Mouse (Mus musculus) kidney, adult 2 months (tissue): ENCODE data around the gene Tnpo3. TPM values are rescaled to one million over a fixed set of nuclear protein-coding genes. Genes with fewer than 3 reads are reported as not detected.
"Not testable (repeated sequence)": the region's sequence is repeated elsewhere in the genome, so short reads cannot be mapped to it uniquely, and the experiment has no call there.

Experiments used
- DNase-seq: peaks from one replicate; pipeline ENCODE4 v3.0.0; 2021
- H3K27ac ChIP-seq: fragments of 200-500 bp; 2 replicates; pipeline ENCODE4 v1.5.1; 2012; ENCODE audit warnings: low read depth, low read length, control low read depth, inconsistent platforms; ENCODE audit not compliant: insufficient read depth
- H3K27me3 ChIP-seq: fragments of 200-500 bp; replicated peaks from 2 replicates; pipeline ENCODE4 v1.6.1; 2012; ENCODE audit warnings: mild to moderate bottlenecking, moderate library complexity, low read length, inconsistent platforms; ENCODE audit not compliant: control insufficient read depth, insufficient read depth
- H3K36me3 ChIP-seq: fragments of 200-500 bp; 2 replicates; pipeline ENCODE4 v1.6.1; 2012; ENCODE audit warnings: mild to moderate bottlenecking, moderate library complexity, low read length, inconsistent platforms; ENCODE audit not compliant: control insufficient read depth, insufficient read depth
- H3K4me1 ChIP-seq: fragments of 200-500 bp; 2 replicates; pipeline ENCODE4 v1.6.1; 2011; ENCODE audit warnings: low read length; ENCODE audit not compliant: control insufficient read depth, insufficient read depth
- H3K4me3 ChIP-seq: fragments of 200-500 bp; 2 replicates; pipeline ENCODE4 v1.5.1; 2011; ENCODE audit warnings: mild to moderate bottlenecking, low read depth, low read length, control low read depth; ENCODE audit not compliant: insufficient read depth
- CTCF ChIP-seq: fragments of 200-500 bp; conservative IDR thresholded peaks from 2 replicates; pipeline ENCODE4 v1.5.1; 2011; ENCODE audit warnings: low read depth, mild to moderate bottlenecking, control low read depth, low read length, moderate library complexity, mixed read lengths; ENCODE audit not compliant: insufficient read depth, insufficient read length
- POLR2A ChIP-seq: fragments of 200-500 bp; IDR thresholded peaks from one replicate; pipeline ENCODE4 v1.6.1; 2011; ENCODE audit warnings: low read depth, low read length, control low read depth
- WGBS: fragments of 180-500 bp; shearing (Covaris S2); methylation state at CpG from one replicate; pipeline ENCODE4 v1.1.7; 2018; 5-methylcytosine and 5-hydroxymethylcytosine counted together
- polyA plus RNA-seq: library from polyadenylated mRNA; depleted of rRNA; stranded (reverse); fragments of >200 nt; gene quantifications from 2 replicates; pipeline ENCODE4 v1.2.3, GENCODE M21; 2012

The Tnpo3 gene
- polyA plus RNA-seq, 1 experiment = 56.8 TPM

GRCm38 (mm10) chr6:29600188-29600587 lies 9.5 kb downstream of the Tnpo3 start:
- TF ChIP-seq POLR2A = no peak
- no peak for TF ChIP-seq CTCF
- no peak for DNase-seq
- Histone ChIP-seq H3K27me3 (no peaks in the 10 kb centered on the region), H3K4me1 (no peaks in the 10 kb centered on the region), H3K36me3 (no peaks in the 10 kb centered on the region), H3K4me3 (no peak overlapping the region), H3K27ac (no peak overlapping the region)

GRCm38 (mm10) chr6:29595656-29596055 lies 14.0 kb downstream of the Tnpo3 start:
- DNase-seq = no peak
- Histone ChIP-seq H3K27me3 (no peaks in the 10 kb centered on the region), H3K4me3 (no peak overlapping the region), H3K4me1 (no peaks in the 10 kb centered on the region), H3K27ac (no peak overlapping the region), H3K36me3 (no peaks in the 10 kb centered on the region)
- no peak for TF ChIP-seq CTCF
- TF ChIP-seq POLR2A = no peak
- 64% methylated on average over 2 of the region's 2 CpGs for WGBS

DNA sequence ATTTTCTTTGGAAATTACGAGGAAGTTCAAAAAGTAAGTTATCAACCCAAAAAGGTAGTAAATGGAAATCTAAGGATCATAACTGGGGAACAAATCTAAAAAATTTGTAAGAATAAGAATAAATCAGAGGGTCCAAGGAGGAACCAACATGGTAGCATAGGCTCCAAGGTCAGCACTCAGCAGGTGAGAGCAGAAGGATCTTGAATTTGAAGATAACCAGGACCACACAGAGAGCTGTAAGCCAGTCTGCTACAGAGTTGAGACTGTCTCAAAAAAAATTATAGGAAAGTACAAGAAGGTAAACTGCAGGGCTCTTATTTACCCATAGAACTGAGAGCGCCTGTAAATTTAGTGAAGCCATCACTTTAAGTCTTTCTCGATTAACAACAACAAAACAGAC lies 28.5 kb downstream of the Tnpo3 start:
- Histone ChIP-seq H3K4me1 (no peaks in the 10 kb centered on the region), H3K27ac (no peak overlapping the region), H3K27me3 (no peaks in the 10 kb centered on the region), H3K4me3 (no peak overlapping the region), H3K36me3 (peaks cover 21% of the 10 kb centered on the region)
- no peak for DNase-seq
- no peak for TF ChIP-seq CTCF
- TF ChIP-seq POLR2A = no peak
- 94% methylated on average over 3 of the region's 3 CpGs for WGBS

DNA sequence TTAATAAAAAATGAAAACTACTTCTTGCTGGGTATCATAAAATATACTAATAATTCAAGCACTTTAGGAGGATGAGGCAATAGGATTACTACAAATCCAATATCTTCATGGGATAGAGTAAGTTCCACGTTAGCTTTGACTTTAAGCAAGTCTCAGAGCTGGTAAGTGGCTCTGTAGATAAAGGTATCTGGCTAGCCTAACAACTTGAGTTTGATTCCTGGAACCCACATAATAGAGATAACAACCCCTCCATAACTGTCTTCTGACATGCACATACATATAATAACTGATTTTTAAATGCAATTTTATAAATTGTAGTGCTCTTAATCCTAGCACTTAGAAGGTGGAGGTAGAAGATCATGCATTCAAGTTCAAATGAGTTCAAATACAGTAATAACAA lies 28.9 kb downstream of the Tnpo3 start:
- H3K27me3 ChIP-seq = no peaks in the 10 kb centered on the region
- no peak for DNase-seq
- H3K27ac ChIP-seq = no peak overlapping the region
- 90% methylated on average over 1 of the region's 1 CpGs for WGBS
- TF ChIP-seq CTCF (no peak), POLR2A (no peak)
- no peak overlapping the region for H3K4me3 ChIP-seq
- no peaks in the 10 kb centered on the region for H3K4me1 ChIP-seq
- peaks cover 21% of the 10 kb centered on the region for H3K36me3 ChIP-seq

GRCm38 (mm10) chr6:29576388-29576787 lies 33.3 kb downstream of the Tnpo3 start:
- H3K4me3 ChIP-seq, H3K27ac ChIP-seq, DNase-seq, H3K27me3 ChIP-seq, H3K4me1 ChIP-seq: not testable (repeated sequence)
- 95% methylated on average over 3 of the region's 3 CpGs for WGBS
- H3K36me3 ChIP-seq = peaks cover 20% of the 10 kb centered on the region

- H3K27ac ChIP-seq = no peak overlapping the region
- TF ChIP-seq POLR2A = no peak
- no peak for DNase-seq
- peaks cover 14% of the 10 kb centered on the region for H3K36me3 ChIP-seq
- no peaks in the 10 kb centered on the region for H3K4me1 ChIP-seq
- 86% methylated on average over 2 of the region's 2 CpGs for WGBS
- H3K27me3 ChIP-seq = no peaks in the 10 kb centered on the region
- H3K4me3 ChIP-seq = no peak overlapping the region
Measured at GRCm38 (mm10) chr6:29557112-29557511, 52.6 kb downstream of the Tnpo3 start.

- 96% methylated on average over 2 of the region's 2 CpGs for WGBS
- peaks cover 14% of the 10 kb centered on the region for H3K36me3 ChIP-seq
- no peaks in the 10 kb centered on the region for H3K27me3 ChIP-seq
- H3K27ac ChIP-seq = no peak overlapping the region
- no peak for DNase-seq
- TF ChIP-seq POLR2A (no peak), CTCF (no peak)
- no peaks in the 10 kb centered on the region for H3K4me1 ChIP-seq
- H3K4me3 ChIP-seq = no peak overlapping the region
Measured at GRCm38 (mm10) chr6:29552526-29552925, 57.2 kb downstream of the Tnpo3 start.

- Histone ChIP-seq H3K27me3 (no peaks in the 10 kb centered on the region), H3K36me3 (peaks cover 5% of the 10 kb centered on the region), H3K4me1 (no peaks in the 10 kb centered on the region), H3K4me3 (no peak overlapping the region), H3K27ac (no peak overlapping the region)
- no peak for TF ChIP-seq CTCF
- WGBS = 92% methylated on average over 1 of the region's 1 CpGs
- DNase-seq = no peak
Measured at GRCm38 (mm10) chr6:29548086-29548485, 61.6 kb downstream of the Tnpo3 start.
